Mouse (Mus musculus): Measurements from ENCODE around the gene Nkx2-5.

DNA sequence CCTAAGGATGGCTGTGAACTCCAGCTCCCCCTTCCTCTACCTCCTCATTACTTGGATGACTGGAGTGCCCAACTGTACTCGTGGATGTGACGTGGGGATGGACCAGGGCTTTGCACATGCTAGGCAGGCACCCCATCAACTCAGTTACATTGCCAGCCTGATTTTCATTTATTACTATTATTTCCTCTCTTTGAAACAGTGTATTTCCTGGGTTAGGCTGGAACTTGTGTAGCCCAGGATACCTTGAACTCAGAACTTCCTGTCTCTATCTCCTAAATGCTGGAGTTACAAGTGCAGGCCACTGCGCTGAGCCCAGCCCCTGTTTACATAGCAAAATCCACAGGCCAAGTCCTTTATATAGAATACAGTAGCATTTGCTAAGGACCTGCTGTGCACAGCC lies 41.9 kb downstream of the Nkx2-5 start:
- TF ChIP-seq POLR2A (IDR thresholded peaks at IDR 0.05; ENCODE audit: insufficient read depth, low read depth, low read length) (no peak), CTCF (IDR thresholded peaks at IDR 0.05; ENCODE audit: insufficient read depth, low read depth, low read length) (no peak)
